Mouse (Mus musculus): Measurements from ENCODE around the gene Gm7271. TPM values are rescaled to one million over a fixed set of nuclear protein-coding genes. Genes with fewer than 3 reads are reported as not detected.

The Gm7271 gene
- not detected in 2 replicates for polyA plus RNA-seq (2012; rRNA removed; ENCODE audit: low replicate concordance)

GRCm38 (mm10) chr5:76483811-76484210 lies at the start of gene Gm7271:
TSS of gene Gm7271 (plus strand) at chr5:76484040.

DNA sequence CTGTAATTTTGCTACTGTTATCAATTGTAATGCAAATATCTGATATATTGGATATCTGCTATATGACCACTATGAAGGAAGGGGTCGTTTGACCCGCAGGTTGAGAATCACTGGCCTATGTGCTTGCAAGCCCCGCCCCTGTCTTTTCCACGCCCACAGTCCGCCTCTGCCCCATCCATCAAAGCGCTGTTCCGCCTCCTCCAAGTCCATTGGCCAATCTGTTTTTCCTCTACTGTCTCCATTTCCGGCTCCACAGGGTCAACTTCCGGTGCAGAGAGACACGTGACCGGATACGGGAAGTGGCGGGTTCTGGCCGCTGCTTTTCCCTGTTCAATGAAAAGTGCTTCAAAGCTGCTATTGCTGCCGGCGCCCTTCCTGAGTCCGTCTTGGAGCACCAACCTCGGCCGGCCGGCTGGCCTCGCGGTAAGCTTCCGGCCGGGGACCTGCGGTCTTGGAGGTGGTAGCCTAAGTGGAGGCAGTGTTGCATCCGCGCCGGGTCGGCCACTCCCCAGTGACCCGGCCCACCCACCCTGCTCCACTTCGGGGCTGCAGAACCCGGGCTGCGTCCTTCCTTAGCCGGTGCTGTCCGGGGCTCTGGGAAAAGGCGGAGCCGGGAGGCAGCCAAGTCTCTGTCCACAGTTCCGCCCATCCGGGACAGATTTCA lies 45.3 kb downstream of the Gm7271 start, which contains the start of gene Exoc1:
TSS of gene Exoc1 (plus strand) at position 272 of the 664 bp plus-strand sequence.

Other genes with a start within 250 kb of the Gm7271 start
- 23.1 and 25.9 TPM in 2 replicates for gene Clock, start 179.2 kb upstream of the Gm7271 start, polyA plus RNA-seq (2012; rRNA removed; ENCODE audit: low replicate concordance)
- not detected in 2 replicates for gene Pdcl2, start 152.9 kb upstream of the Gm7271 start, polyA plus RNA-seq (2012; rRNA removed; ENCODE audit: low replicate concordance)
- not detected in 2 replicates for gene Nmu, start 120.3 kb upstream of the Gm7271 start, polyA plus RNA-seq (2012; rRNA removed; ENCODE audit: low replicate concordance)
- gene Exoc1, start 45.3 kb downstream of the Gm7271 start, polyA plus RNA-seq (2012; rRNA removed; ENCODE audit: low replicate concordance): 21.2 and 35.5 TPM in 2 replicates
- 0.96 and 1.6 TPM in 2 replicates for gene Cep135, start 104.7 kb downstream of the Gm7271 start, polyA plus RNA-seq (2012; rRNA removed; ENCODE audit: low replicate concordance)
- gene C530008M17Rik, start 172.5 kb downstream of the Gm7271 start, polyA plus RNA-seq (2012; rRNA removed; ENCODE audit: low replicate concordance): 0.06 and 0.90 TPM in 2 replicates